Mouse (Mus musculus) thymus, postnatal 0 days (tissue): ENCODE data around the gene Fkbp6. TPM values are rescaled to one million over a fixed set of nuclear protein-coding genes. Genes with fewer than 3 reads are reported as not detected.

Experiments used
- DNase-seq: peaks from one replicate; pipeline ENCODE4 v3.0.0-alpha.2; 2015; ENCODE audit warnings: low spot score
- polyA plus RNA-seq: library from polyadenylated mRNA; unstranded; fragments of >200 nt; fragmentation: Nextera tagmentation; extraction: Ambion mirVana; gene quantifications from 2 replicates; pipeline ENCODE4 v1.2.1, GENCODE M21; 2015

The Fkbp6 gene
- polyA plus RNA-seq, 1 experiment from 2014 or later, result 0.16 TPM

DNA sequence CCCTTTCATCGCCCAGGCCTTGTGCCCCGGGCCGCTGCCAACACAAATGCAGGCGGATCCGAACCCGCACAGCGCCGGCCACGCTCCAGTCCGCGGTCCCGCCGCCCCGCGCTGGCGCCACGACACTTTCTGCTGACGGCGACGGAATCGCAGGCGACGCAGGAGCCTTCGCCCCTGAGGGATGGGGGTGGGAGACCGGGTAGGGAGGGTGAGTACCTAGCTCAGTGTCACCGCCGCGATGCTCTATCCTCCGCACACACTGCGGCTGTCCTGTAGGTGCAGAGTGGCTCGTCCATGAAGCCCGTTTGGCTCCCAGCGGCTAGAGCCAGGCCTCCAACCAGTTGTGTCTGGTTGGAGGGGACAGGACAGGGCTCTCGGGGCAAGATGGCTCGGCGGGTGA lies 73.2 kb downstream of the Fkbp6 start:
- no peak for DNase-seq

- DNase-seq, result no peak
Observed at GRCm38 (mm10) chr5:135274663-135275396, 75.0 kb downstream of the Fkbp6 start.

DNA sequence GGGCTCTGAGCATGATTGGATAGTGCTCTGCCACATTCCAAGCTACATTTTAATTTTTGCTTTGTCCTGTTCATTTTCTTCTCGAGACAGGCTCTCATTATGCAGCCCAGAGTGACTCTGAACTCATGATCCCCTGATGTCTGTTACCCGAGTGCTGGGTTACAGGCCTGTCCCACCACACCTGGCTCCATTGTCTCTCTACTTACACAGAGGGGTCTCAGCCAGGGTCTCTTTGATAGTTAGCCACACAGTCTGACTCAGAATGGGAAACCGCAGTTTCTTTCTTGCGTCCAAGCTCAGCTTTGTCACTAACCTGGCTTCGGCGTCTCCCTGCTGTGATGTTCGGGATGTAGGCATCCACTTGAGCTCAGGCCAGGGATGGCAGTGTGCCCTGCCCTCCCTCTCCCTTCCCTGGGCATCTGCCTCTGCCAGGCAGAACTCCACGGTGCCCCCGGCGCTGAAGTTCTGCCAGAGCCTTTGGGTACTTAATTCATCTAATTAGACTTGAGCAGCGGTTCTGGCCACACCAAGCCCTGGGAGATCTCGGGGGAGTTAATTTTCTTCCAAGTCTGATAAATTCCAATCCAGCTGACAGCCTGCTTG lies 78.2 kb downstream of the Fkbp6 start:
- DNase-seq, result no peak

- no peak for DNase-seq
Observed at GRCm38 (mm10) chr5:135270361-135270760, 79.5 kb downstream of the Fkbp6 start.

DNA sequence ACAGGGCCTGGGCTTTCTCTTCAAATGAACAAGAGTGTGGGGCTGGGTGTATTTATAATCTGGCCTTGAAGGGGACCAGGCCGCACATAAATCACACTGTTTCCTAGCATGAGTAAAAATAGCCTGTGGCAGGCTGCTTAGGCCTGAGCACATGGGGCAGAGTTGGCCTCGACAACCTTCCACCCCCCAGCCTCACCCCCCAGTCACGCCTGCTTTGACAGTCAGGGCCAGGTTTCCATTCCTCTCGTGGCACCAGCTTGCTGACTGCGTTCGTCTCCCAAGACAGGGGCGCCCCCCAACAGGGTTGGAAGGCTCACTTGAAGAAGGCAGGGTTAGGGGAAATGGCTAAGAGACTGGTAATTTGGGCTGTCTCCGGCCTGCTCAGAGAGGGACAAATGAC lies 80.4 kb downstream of the Fkbp6 start:
- no peak for DNase-seq

- DNase-seq, result peak; percentile 85
Observed at GRCm38 (mm10) chr5:135264548-135264947, 85.3 kb downstream of the Fkbp6 start.

GRCm38 (mm10) chr5:135263866-135264503 lies 85.9 kb downstream of the Fkbp6 start:
- DNase-seq, result peak; percentile 56

DNA sequence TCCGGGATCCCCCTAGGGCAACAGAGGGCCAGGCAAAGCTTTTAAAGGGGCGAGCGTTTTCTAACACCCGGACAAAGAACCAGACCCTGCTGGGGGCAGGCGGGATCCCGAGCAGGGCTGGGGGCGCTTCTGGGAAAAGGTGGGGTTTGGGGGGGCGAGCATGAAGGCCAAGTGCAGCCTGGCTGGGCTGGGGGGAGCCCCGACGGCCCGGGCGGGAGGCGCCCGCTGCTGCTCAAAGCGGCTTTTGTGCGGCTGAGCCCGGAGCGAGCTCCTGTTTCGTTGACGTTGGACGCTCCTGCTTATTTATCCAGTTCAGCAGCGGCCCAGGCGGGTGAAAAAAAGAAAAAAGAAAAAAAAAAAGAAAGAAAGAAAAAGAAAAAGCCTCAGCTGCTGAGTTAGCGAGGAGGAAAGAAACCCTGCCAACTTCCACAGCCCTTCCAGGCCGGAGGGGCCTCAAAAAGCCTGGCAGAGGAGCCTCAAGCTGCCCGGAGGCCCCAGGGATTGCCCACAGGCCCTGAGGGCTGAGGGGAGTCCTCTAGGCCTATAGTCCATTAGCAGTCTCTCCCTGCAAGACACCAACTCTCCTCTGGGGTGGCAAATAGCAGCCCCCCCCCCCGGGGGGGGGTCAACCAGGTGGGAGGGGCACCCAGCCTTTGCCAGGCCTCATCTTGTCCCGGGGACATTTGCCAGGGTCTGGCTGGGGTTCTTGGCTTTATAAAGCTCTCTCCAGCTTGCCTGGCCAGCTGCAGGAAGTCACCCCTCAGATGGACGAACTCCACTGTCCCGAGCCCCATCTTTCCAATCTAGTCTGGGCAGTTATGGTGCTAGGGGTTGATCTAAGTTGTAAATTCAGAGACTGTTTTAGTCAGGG lies 91.3 kb downstream of the Fkbp6 start:
- no peak for DNase-seq

- no peak for DNase-seq
Observed at GRCm38 (mm10) chr5:135257559-135257958, 92.3 kb downstream of the Fkbp6 start.

GRCm38 (mm10) chr5:135256166-135256565 lies 93.7 kb downstream of the Fkbp6 start:
- DNase-seq, result no peak

- DNase-seq, result no peak
Observed at GRCm38 (mm10) chr5:135253741-135254401, 96.0 kb downstream of the Fkbp6 start.

GRCm38 (mm10) chr5:135251079-135251454 lies 98.8 kb downstream of the Fkbp6 start, which contains the start of gene Fzd9:
Gene Fzd9, minus strand, starts transcription at chr5:135251230.
- peak; percentile 81 for DNase-seq

GRCm38 (mm10) chr5:135250186-135251078 lies 99.4 kb downstream of the Fkbp6 start:
- peak; percentile 20 for DNase-seq

- no peak for DNase-seq
Observed at GRCm38 (mm10) chr5:135248956-135249676, 100.7 kb downstream of the Fkbp6 start.

- no peak for DNase-seq
Observed at GRCm38 (mm10) chr5:135247337-135247736, 102.5 kb downstream of the Fkbp6 start.

DNA sequence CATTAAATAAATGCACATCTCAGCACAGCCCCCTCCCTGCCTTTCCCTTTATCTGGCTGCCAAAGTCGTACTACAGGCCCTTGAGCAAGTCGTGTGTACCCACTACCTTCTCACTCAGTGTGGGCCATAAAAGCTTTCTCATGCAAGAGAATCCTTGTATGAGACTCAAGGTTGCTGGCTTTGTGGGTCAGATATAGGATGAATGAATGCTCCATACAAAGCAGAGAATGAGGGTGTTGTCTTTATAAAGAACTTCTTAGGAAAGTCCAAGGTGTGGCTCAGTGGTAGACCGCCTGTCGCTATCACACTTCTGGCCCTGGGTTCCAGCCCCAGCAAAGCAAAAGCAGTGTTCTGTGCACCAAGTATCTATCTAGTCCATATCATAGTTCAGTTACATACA lies 103.3 kb downstream of the Fkbp6 start:
- DNase-seq, result no peak

- DNase-seq, result no peak
Observed at GRCm38 (mm10) chr5:135243166-135243565, 106.7 kb downstream of the Fkbp6 start.

DNA sequence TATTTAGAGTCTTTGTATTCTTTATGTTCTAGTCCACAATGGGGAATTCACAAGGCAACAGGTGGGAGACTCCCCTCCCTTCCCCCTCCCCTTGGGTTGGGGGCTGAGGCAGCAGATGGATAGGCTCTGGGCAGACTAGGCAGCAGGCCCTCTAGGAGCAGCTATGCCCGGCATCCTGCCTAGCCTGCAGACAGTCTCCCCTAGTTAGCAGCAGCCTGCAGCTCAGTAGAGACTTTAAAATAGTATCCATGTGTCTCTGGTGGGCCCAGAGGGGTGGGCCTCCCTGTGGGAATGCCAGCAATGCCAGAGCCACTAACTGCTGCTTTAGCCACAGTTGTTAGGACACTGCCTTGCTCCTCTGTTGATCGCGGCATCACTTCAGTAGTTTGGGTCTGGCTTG lies 107.2 kb downstream of the Fkbp6 start:
- no peak for DNase-seq

DNA sequence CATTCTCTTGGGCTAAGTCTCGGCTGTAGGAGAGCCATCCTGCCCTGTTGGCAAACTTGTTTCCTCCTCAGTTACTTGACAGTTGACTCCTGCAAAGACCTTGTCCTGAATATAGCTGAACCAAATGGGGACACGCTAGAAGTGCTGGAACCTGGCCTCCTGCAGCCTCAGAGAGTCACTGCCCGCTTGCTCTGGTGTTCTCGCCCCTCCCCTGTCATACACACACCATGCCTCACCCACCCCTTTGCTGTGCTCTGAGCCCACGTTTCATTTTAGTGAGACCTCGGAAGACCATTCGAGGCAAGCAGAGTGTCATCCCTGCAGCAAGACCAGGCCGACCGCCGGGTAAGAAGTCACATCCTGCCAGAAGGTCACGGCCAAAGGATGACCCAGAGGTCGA lies 107.7 kb downstream of the Fkbp6 start:
- DNase-seq, result no peak
